Mouse (Mus musculus): ENCODE data around the gene Gstt2.

DNA sequence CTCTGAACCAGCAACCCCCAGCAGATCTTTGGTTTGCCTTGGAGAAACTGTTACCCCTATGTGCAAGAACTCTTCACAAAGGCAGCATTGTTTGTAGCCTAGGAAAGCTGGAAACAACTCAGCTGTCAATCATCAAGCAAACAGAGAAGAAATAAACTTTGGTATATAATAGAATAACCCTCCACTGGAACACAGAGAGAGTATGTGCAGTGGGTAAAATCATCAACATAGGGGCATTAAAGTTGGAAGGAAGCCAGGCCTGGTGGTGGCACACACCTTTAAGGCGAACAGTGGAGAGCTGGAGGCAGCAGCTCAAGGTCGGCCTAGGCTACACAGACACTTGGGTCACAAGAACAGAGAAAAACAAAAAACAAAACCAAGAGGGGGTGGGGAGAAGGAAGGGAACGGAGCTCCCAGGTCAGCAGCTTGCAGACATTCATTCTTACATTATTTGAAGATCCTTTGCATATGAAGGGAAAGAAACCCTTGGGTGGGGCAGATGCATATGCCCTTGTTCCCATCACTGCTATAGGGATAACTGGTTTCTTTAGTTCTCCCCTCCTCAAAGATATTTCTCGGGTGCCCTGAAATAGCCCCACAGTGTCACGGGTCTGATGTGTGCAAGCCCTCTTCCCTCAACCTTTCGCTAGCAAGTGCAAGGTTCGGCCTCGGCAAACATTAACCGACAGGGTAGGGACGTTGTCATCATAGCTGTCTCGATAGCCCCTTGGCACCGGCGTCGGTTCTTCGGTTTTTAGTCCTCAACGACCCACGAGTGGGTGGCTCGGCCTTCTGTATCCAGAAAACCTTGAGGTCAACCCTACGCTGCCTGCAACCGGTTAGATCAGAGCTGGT is 44.6 kb upstream of the Gstt2 start:
- TF ChIP-seq POLR2A (IDR thresholded peaks at IDR 0.05; ENCODE audit: insufficient read depth, low read length) (no peak), CTCF (IDR thresholded peaks at IDR 0.05; ENCODE audit: low read depth, low read length) (no peak), EP300 (IDR thresholded peaks at IDR 0.05; ENCODE audit: insufficient read depth, low read depth, low read length) (peak; percentile 96)

Measured in ES-Bruce4 (cell line).